Mouse (Mus musculus) forebrain, embryonic 10.5 days (tissue): ENCODE results near the gene Kmt2d. TPM values are rescaled to one million over a fixed set of nuclear protein-coding genes. Genes with fewer than 3 reads are reported as not detected.
"Not testable (repeated sequence)": the region's sequence is repeated elsewhere in the genome, so short reads cannot be mapped to it uniquely, and the experiment has no call there.

Experiments
- DNase-seq: peaks from one replicate; pipeline ENCODE4 v3.0.0-alpha.2; 2017; ENCODE audit warnings: low spot score; ENCODE audit errors: extremely low spot score
- H3K27ac ChIP-seq: fragments of 300-500 bp; sonication (generic); 2 replicates; pipeline ENCODE4 v1.5.1; 2016; ENCODE audit warnings: mild to moderate bottlenecking
- H3K27me3 ChIP-seq: fragments of 300-500 bp; sonication (generic); 2 replicates; pipeline ENCODE4 v1.6.1; 2016; ENCODE audit warnings: mild to moderate bottlenecking; ENCODE audit not compliant: poor library complexity, severe bottlenecking
- H3K36me3 ChIP-seq: fragments of 300-500 bp; sonication (generic); replicated peaks from 2 replicates; pipeline ENCODE4 v1.6.1; 2016; ENCODE audit warnings: mild to moderate bottlenecking, moderate library complexity
- H3K4me1 ChIP-seq: fragments of 300-500 bp; sonication (generic); 2 replicates; pipeline ENCODE4 v1.6.1; 2016
- H3K4me3 ChIP-seq: fragments of 300-500 bp; sonication (generic); 2 replicates; pipeline ENCODE4 v1.5.1; 2016; ENCODE audit warnings: mild to moderate bottlenecking, moderate library complexity
- H3K9me3 ChIP-seq: fragments of 300-500 bp; sonication (generic); 2 replicates; pipeline ENCODE4 v1.6.1; 2016; ENCODE audit warnings: mild to moderate bottlenecking, moderate library complexity
- WGBS: fragments of 180-500 bp; shearing (Covaris S2); methylation state at CpG from one replicate; pipeline ENCODE4 v1.1.7; 2016; 5-methylcytosine and 5-hydroxymethylcytosine counted together
- polyA plus RNA-seq: library from polyadenylated mRNA; unstranded; fragments of >200 nt; fragmentation: Nextera tagmentation; extraction: Ambion mirVana; gene quantifications from 2 replicates; pipeline ENCODE4 v1.2.1, GENCODE M21; 2016

Kmt2d gene
- polyA plus RNA-seq: 10.8 and 11.8 TPM in 2 replicates

DNA sequence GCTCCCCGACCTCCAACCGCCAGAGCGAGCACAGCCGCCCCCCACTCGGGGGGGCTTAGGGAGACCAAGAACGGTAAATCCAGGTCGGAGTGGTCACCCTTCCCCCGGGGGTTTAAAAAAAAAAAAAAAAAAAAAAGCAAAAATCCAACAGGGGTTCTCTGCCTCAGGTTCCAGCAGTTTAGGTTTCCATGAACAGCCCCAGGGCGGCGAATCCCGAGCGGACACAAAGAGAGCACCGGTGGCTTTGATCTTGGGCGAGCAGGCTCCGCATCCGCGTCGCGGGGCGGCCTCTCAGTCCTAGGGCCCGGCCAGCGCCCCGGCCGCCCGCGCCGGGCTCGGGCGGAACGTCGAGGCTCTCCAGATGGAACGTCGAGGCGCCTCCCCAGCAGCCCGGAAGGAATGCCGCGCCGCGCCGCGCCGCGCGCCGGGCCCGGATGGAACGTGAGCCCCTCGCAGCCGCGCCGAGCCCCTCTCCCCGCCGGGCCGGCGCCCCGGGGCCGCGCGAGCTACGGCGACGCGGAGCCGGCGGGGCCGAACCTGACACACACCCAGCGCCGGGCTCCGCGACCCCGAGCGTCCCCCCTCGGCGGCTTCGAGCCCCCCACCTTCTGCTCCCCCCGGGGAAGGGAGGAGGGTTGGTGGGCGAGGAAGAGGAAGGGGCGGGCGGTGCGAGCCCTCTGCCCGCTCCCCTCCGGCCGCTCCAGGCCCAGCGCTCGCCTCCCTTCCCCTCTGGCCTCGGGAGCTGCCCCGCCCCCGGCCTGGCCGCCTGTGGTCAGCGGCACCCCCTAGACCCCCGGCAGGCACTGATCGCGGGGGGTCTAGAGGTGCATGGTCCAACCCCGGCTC, at the start of gene Kmt2d:
Gene Kmt2d (minus strand): TSS at position 135 of the 846 bp plus-strand sequence.
- under 1% methylated on average over 89 of the region's 94 CpGs for WGBS
- H3K9me3 ChIP-seq: no peaks in the 10 kb centered on the region
- H3K27ac ChIP-seq: peak within 1 kb of the TSS; percentile 100
- H3K36me3 ChIP-seq: peaks cover 19% of the 10 kb centered on the region
- peak; percentile 35 for DNase-seq
- H3K4me3 ChIP-seq: peak within 1 kb of the TSS; percentile 100
- peaks cover 49% of the 10 kb centered on the region for H3K4me1 ChIP-seq
- no peaks in the 10 kb centered on the region for H3K27me3 ChIP-seq

DNA sequence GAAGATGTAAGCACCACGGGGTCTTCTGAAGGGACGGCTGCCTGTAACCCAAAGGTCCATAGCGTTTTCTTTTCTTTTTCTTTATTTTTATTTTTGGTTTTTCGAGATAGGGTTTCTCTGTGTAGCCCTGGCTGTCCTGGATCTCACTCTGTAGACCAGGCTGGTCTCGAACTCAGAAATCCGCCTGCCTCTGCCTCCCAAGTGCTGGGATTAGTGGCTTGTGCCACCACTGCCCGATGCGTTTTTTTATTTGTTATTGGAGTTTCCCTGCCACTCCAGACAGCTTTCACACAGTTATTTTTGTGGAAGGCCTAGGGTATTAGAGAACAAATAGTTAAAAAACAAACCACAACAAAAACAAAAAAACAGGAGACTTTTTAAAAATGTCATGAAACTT, 47.5 kb upstream of the Kmt2d start:
- H3K27me3 ChIP-seq, H3K9me3 ChIP-seq, DNase-seq: not testable (repeated sequence)
- WGBS: 34% methylated on average over 8 of the region's 8 CpGs
- Histone ChIP-seq H3K36me3 (peaks cover 21% of the 10 kb centered on the region), H3K27ac (peak overlapping the region; percentile 95), H3K4me1 (peaks cover 28% of the 10 kb centered on the region), H3K4me3 (peak overlapping the region; percentile 95)

DNA sequence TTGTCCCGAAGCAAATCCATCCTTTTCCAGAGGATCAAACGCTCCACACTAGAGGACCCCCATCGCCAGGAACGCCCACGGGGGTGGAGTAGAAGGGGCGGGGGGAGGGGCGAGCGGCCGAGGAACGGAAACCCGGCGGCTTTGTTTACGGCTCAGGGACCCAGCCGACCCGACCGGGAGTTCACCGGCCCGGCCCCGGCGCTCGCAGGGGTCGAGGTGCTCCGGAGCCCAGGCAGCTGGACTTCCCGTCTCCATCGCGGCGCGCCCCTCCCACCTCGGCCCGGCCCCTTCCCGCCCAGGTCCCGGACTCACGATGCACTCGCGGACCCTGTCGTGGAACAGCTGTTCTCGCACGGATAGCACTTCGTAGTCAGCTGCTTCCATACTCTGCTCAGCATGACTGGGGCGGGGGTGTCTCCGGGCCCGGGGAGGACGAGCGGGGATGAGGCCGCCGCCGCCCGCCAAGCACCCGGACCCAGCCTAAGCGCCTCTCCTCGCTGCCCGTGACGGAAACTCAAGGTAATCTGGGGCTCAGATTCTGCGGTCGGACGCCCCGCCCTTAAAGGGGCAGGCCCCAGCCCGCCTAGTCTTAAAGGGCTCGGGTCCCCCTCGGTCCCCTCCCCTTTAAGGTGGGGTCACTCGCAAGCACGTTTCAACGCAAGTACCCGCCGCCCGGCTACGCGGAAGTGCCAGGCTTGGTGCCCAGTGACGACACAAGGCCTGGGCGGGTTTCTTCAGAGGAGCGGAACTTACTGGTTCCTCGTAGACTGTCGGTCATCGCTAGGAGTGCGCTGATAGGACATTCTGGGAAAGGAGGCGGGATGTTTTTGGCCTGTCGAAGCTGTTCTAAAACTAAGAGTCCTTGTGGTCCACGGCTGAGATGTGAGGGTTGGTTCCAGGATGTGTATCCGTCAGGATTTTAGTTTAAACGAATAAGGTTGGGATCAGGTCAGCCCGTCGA, 46.8 kb upstream of the Kmt2d start, which contains the start of gene Lmbr1l:
Gene Lmbr1l (minus strand): TSS at position 694 of the 961 bp plus-strand sequence.
- Histone ChIP-seq H3K4me3 (peak within 1 kb of the TSS; percentile 95), H3K27me3 (no peaks in the 10 kb centered on the region), H3K27ac (peak within 1 kb of the TSS; percentile 95), H3K36me3 (peaks cover 28% of the 10 kb centered on the region), H3K4me1 (peaks cover 28% of the 10 kb centered on the region), H3K9me3 (no peaks in the 10 kb centered on the region)
- under 1% methylated on average over 81 of the region's 82 CpGs for WGBS
- peak; percentile 99 for DNase-seq

DNA sequence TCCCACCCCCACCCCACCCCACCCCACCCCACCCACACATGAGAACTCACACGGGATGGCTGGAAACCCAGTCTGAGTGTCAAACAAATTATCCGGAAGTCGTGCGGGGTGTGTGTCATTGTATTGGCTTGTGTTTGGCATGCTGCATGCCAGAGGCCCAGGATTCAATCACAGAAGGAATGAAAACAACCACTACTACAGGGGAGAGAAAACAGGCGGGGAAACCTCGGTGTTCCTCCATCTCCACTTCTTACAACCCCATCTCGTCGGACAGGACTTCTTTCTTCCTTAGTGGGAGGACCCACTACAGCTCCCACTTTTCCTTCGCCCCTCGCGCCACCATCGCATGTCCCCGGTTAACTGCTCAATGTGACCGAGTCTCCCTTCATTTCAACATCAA, 46.1 kb upstream of the Kmt2d start:
- Histone ChIP-seq H3K4me1 (peaks cover 28% of the 10 kb centered on the region), H3K36me3 (peaks cover 35% of the 10 kb centered on the region), H3K4me3 (peak overlapping the region; percentile 95), H3K9me3 (no peaks in the 10 kb centered on the region), H3K27me3 (no peaks in the 10 kb centered on the region), H3K27ac (peak overlapping the region; percentile 95)
- WGBS: under 1% methylated on average over 14 of the region's 14 CpGs
- no peak for DNase-seq

DNA sequence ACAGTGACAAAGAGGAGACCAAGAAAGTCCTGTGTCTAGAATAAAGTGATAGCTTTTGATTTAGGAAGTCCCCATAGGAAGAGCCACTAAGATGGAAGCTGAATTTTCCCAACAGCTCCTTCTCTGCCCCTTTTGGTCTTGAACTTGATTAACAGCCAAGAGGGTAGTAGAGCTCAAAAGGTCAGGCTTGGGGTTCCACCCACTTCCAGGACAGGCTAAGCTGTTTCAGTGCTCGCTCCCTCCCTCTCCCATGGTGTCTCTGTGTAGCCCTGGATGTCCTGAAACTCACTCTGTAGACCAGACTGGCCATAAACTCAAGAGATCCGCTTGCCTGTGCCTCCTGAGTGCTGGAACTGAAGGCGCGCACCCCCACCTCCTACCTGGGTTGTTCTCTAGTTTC, 45.0 kb upstream of the Kmt2d start:
- no peak for DNase-seq
- peaks cover 46% of the 10 kb centered on the region for H3K36me3 ChIP-seq
- 95% methylated on average over 4 of the region's 4 CpGs for WGBS

GRCm38 (mm10) chr15:98914903-98915302, 43.9 kb upstream of the Kmt2d start:
- Histone ChIP-seq H3K4me3 (no peak overlapping the region), H3K27me3 (no peaks in the 10 kb centered on the region), H3K36me3 (peaks cover 57% of the 10 kb centered on the region), H3K4me1 (peaks cover 32% of the 10 kb centered on the region), H3K27ac (no peak overlapping the region), H3K9me3 (no peaks in the 10 kb centered on the region)
- WGBS: 90% methylated on average over 6 of the region's 6 CpGs
- DNase-seq: no peak

More for the DNA sequence above, 45.0 kb upstream of the Kmt2d start:
- Histone ChIP-seq H3K9me3 (no peaks in the 10 kb centered on the region), H3K27ac (peak overlapping the region; percentile 30; the same call in 1 of the 2 replicates), H3K27me3 (no peaks in the 10 kb centered on the region), H3K4me3 (peak overlapping the region; percentile 95), H3K4me1 (peaks cover 28% of the 10 kb centered on the region)

- Histone ChIP-seq H3K4me3 (no peak overlapping the region), H3K27me3 (peaks cover 12% of the 10 kb centered on the region), H3K27ac (peak overlapping the region; percentile 12; the same call in 1 of the 2 replicates), H3K4me1 (peaks cover 8% of the 10 kb centered on the region; the same call in 1 of the 2 replicates), H3K9me3 (no peaks in the 10 kb centered on the region), H3K36me3 (peaks cover 65% of the 10 kb centered on the region)
- DNase-seq: peak; percentile 66
- WGBS: 28% methylated on average over 10 of the region's 10 CpGs
Observed at GRCm38 (mm10) chr15:98904692-98905091, 33.7 kb upstream of the Kmt2d start.

DNA sequence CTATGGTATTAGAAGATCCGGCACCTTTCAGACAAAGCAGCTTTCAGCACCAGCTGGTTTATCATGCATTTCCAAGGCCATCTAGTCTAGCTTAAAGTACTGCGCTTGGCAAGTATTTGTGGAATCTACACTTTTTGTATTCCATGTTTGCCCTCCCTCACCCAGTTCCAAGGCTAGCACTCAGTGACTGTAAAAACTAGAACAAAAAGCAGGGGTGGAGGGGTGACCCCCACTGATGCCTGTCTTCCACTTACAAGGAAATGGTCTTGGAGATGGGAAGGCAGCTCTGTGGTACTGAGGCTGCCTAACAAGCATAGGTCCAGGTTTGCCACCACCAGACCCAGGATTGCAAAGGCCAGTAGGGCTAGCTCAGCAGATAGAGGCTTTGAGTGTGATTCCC, 31.6 kb upstream of the Kmt2d start:
- Histone ChIP-seq H3K4me3 (no peak overlapping the region), H3K27ac (no peak overlapping the region), H3K27me3 (peaks cover 33% of the 10 kb centered on the region), H3K4me1 (peaks cover 20% of the 10 kb centered on the region), H3K36me3 (peaks cover 44% of the 10 kb centered on the region), H3K9me3 (no peaks in the 10 kb centered on the region)
- WGBS: 96% methylated on average over 2 of the region's 2 CpGs
- no peak for DNase-seq

- peaks cover 27% of the 10 kb centered on the region for H3K4me1 ChIP-seq
- no peak overlapping the region for H3K4me3 ChIP-seq
- peaks cover 44% of the 10 kb centered on the region for H3K27me3 ChIP-seq
- H3K27ac ChIP-seq: no peak overlapping the region
- peaks cover 34% of the 10 kb centered on the region for H3K36me3 ChIP-seq
- no peak for DNase-seq
- 64% methylated on average over 1 of the region's 1 CpGs for WGBS
- no peaks in the 10 kb centered on the region for H3K9me3 ChIP-seq
Observed at GRCm38 (mm10) chr15:98901530-98901929, 30.5 kb upstream of the Kmt2d start.

- H3K27me3 ChIP-seq: peaks cover 77% of the 10 kb centered on the region
- H3K36me3 ChIP-seq: peaks cover 4% of the 10 kb centered on the region
- H3K4me1 ChIP-seq: peaks cover 52% of the 10 kb centered on the region
- peak within 1 kb of the TSS; percentile 44 for H3K4me3 ChIP-seq
- H3K27ac ChIP-seq: 0 out of 2 replicates have a peak within 1 kb of the TSS, but pooled peaks have one; percentile 17
- DNase-seq: peak; percentile 46
- no peaks in the 10 kb centered on the region for H3K9me3 ChIP-seq
- WGBS: under 1% methylated on average over 41 of the region's 41 CpGs
Observed at GRCm38 (mm10) chr15:98897928-98898800, 27.2 kb upstream of the Kmt2d start, which contains the start of gene Dhh. Gene Dhh (minus strand): TSS chr15:98898540.

GRCm38 (mm10) chr15:98897495-98897894, 26.5 kb upstream of the Kmt2d start:
- no peak for DNase-seq
- H3K4me3 ChIP-seq: peak overlapping the region; percentile 44
- H3K27ac ChIP-seq: no peak overlapping the region
- peaks cover 84% of the 10 kb centered on the region for H3K27me3 ChIP-seq
- WGBS: 1% methylated on average over 10 of the region's 10 CpGs
- H3K9me3 ChIP-seq: no peaks in the 10 kb centered on the region
- 0 out of 2 replicates have a peak, but pooled peaks cover 2% of the 10 kb centered on the region for H3K36me3 ChIP-seq
- H3K4me1 ChIP-seq: peaks cover 57% of the 10 kb centered on the region
